Mouse (Mus musculus) left cerebral cortex, adult 18-20 months (tissue): ENCODE data around the gene Pih1d1. TPM values are rescaled to one million over a fixed set of nuclear protein-coding genes. Genes with fewer than 3 reads are reported as not detected.
A peak's percentile ranks its signal among the peaks of the same experiment; 100 is the strongest.

Source experiments
- DNase-seq, 2 experiments: peaks; one replicate each; pipeline ENCODE4 v3.0.0; 2021 to 2022; ENCODE audit warnings: low spot score in 2 of 2, mixed read lengths in 1 of 2
- microRNA-seq, 2 experiments: library from miRNA; unstranded; fragments of <30 nt; microRNA quantifications; one replicate each; pipeline ENCODE4 v1.2.0; 2021
- total RNA-seq, 2 experiments: library from RNA; stranded (reverse); gene quantifications; 2 replicates each; pipeline ENCODE4 v1.2.3; 2021

Pih1d1 gene
- total RNA-seq, 2 experiments from 2014 or later = 46.7 to 51.7 TPM

GRCm38 (mm10) chr7:45191803-45192363, 37.8 kb downstream of the Pih1d1 start:
- no peak for DNase-seq

DNA sequence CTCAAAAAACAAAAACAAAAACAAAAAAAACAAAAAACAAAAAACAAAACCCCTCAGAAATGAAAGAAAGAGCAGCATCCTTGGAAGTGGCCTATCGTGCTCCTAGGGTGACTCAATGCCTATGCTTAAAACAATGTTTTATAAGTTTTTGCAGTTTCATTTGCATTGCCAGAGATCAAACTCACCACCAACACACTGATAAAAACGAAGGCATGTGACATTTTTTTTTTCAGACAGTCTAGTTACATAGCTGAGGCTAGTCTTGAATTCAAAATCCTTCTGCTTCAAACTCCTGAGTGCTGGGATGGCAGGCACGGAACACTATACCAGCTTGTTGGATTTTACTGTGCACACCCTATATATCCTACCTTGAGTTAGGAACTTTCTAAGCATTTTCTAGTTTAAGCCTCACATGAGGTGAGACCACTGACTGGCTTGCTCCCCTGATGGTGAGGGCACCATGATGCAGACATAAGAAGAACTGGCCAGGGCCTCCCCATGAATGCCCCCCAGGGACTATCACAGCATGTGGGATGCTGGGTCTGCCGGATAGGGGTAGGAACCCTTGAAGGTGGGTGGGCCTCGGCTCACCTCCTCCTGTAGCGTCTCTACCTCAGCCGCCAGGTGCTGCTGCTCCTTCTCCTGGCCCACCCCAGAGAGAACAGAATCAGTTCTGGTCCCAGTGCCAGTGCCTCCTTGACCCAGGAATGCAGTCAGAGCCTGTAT, 38.6 kb downstream of the Pih1d1 start:
- no peak for DNase-seq

DNA sequence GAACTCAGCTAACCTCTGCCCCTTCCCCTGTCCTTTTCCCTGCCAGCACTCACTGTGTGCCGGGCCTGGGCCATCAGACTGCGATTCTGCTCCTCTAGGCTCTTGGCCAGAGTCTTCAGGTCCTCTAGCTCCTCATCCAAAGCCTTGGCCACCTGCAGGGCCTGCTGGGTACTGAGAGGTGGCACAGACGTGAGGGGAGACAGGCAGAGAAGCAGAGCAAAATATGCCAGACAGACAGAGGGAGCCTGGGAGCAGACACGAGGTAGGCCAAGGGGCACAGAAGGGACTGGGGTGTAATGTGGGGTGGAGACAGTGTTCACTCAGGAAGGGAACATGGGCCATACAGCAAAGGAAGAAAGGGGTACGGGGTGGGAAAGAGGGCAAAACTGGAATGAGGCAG, 39.3 kb downstream of the Pih1d1 start:
- no peak for DNase-seq

DNA sequence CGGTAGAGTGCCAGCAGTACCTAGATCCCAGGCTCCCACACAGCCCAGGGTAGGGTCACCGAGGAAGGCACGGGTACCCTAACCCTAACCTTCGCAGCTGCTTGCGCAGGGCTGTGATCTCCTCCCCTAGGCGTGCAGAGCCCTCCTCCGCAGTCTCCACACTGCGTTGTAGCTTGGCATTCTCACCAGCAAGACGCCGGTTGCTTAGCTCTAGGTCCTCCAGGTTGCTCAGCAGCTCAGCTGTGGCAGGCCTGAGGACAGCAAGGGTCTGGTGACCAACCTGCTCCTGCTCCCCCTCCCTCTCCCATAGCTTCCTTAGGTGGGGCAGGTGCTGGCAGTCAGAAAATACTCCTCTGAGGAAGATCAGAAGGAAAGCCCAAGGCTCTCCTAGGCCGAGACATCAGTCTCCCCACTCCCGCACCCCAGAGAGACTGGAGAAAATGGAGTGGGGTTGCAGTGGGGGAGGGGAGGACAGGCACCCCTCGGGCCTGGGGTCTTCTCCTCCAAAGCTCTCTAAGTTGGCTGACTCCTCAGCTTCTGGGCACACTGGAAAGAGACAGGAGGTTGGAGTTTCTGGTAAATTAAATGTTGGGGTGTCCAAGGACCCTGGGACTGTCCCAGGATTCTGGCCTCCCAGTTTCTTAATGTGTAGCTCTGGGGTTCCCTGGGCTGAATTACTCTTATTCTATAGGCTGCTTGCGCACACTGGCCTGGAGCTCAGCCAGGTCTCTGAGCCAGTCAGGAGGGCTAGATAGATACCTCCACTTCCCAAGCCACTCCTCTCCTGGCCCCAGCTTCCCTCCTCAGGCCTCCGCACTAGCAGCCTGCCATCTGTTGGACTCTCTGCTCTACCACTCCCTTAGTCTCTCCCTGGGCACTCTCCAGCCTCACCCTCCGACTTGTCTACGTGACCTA, 40.0 kb downstream of the Pih1d1 start:
- DNase-seq = no peak

DNA sequence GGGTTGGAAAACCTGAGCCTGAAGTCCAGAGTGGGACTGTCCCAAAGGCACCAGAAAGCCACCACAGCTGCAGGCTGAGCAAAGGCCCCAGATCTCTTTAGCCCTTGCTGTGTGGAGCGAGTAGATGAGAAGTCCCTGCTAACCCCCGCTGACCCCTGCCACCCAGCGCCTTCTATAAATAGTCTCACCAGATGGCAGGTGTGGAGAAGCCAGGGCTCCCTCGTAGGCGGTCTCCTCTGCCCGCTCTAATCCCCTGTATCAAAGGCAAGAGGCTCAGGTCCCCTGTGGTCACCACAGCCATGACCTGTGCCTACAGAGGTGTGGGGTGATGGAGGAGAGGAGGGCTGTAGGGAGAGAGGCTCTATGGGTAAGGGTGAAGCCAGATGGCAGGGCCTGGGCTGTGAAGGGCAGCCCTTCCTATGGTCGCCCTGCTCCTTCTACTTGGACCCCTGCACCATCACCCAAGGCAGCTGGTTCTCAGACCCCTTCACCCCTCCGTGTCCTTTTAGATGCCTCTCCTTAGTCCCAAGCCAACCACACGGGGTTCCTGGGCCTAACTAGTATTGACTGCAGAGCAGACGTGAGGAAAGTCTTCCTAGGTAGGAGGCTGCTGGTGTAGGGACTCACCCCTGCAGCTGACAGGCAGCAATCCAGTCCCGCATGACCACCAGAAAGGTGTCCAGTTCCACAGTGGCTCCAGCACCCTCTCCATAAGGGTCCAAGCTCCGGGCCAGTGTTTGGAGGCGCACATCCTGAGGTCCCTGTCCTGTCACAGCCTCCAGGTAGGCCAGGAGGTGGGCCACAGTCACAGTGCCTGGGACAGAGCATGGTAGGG, 41.5 kb downstream of the Pih1d1 start:
- DNase-seq = no peak

DNA sequence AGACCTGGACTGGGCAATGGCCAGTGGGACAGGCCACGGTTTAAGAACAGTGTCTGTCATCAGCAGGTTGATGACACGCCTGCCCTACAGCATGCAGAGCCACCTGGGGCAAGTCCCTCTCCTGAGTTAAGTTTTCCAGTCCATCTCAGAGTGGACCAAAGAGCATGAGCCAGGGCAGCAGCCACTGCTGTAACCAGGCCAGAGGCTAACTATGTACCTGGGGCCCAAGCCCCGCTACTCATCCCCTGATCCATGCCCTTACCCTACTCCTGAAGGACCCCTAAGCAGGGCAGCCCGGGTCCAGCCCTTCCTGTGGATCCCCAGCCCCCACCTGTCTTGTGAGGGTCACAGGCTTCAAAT, 42.1 kb downstream of the Pih1d1 start:
- DNase-seq = no peak

GRCm38 (mm10) chr7:45196994-45197393, 42.9 kb downstream of the Pih1d1 start:
- no peak for DNase-seq

GRCm38 (mm10) chr7:45198435-45198834, 44.3 kb downstream of the Pih1d1 start:
- peak; percentile 71 to 75 for DNase-seq

DNA sequence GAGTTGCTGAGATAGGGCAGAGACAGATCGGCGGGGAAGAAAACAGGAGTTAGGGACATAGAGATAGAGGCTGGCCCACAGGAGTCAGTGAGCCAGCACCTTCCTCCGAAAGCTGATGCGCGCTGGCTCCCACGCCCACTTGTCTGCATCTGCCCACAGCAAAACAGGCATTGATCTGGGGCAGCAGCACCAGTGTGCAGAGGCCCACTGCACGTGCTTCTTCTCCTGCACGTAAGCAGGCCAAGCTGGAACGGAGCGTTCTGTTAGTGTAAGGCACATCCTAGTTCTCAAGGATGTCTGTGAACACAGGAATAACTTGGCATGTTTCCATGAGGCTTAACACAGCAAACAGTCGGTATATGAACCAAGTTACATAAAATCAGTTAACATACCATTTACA, 44.9 kb downstream of the Pih1d1 start:
- DNase-seq = peak in 1 of 2 experiments; percentile 67

DNA sequence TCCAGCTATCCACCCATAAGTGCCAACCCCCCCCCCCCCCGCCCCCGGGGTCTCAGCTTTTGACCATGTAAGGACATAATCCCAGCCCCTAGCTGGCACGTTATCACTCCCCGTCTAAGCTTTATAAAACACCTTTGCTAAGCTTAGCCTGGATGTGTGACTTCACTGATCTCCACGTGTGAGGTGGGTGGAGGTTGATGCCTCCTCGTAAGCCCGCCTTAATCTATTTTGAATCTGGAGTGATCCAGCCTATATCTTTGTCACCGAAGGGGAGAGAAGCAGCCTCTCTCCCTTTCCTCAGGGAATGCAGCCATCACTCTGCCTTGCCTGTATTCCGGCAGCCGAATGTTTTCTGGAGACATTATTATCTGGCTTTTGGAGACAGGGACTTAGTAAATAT, 48.6 kb downstream of the Pih1d1 start:
- DNase-seq = no peak

DNA sequence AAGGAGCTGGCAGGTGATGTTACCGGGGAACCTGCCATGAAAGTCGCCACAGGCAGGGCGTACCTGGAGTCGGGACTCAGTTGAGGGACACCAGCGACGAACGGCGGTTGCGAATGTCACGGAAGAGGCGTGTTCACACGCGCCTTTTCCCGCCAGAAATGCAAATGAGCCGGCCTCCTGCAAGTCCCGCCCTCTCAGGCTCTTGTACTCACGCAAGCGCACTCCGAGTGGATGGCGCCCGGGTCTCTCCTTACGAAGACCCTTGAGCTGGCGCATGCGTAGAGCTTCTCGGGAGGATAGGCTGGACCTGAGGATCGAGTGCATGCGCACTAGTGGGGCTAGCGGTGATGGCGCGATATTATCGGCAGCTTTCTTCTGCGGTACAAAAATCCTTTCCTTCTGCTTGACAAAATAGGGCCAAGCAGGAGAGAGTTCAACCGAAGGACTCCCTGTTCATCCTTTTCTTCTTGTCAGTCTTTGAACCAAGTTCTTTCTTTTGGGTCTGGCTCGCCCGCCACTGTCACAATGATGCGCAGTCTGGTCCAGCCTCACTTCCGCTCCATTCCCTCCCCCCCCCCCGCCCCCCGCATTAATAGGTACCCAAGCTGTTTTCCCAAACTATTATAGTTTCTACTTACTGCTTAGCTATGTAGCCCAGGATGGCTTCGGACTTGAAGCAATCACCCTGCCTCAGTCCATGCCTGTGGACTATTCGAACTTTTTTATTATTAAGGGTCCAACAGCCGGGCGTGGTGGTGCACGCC, 50.5 kb downstream of the Pih1d1 start, which contains the start of gene Ccdc155:
Gene Ccdc155 (minus strand): TSS at position 513 of the 764 bp plus-strand sequence.
- peak; percentile 87 to 91 for DNase-seq

DNA sequence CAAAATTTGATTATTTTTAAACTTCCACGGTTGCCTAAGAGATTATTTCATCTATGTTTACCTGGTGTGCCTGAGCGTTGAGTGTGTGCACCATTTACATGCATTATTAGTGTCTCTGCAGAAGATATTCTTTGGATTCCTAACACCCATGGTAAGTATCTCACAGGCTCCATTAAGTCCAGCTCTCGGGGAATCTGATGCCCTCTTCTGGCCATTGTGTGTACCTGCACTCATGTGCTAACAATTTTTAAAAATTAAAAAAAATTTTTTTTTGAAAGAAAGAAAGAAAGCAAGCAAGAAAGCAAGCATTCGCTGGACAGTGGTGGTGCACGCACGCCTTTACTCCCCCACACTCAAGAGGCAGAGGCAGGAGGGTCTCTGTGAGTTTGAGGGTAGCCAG, 54.2 kb downstream of the Pih1d1 start:
- no peak for DNase-seq

Small RNA genes lying within 50 kb of the gene (microRNA-seq; reads per million reads assigned to microRNA genes)
- gene Mir150 = 1,405 to 1,951 reads per million in 2 experiments
- 5.5 to 9.9 reads per million in 2 experiments for gene Mir5121
- gene Mir7055 = 0.75 to 2.3 reads per million in 2 experiments

Other genes starting within 250 kb of the Pih1d1 start
- gene Ap2a1, start 224.8 kb upstream of the Pih1d1 start, total RNA-seq = 100 to 1,000 TPM; 328 to 355 TPM
- 1 to 10 TPM; 1.7 to 3.0 TPM for gene Tsks, start 211.1 kb upstream of the Pih1d1 start, total RNA-seq
- gene Cpt1c, start 179.5 kb upstream of the Pih1d1 start, total RNA-seq = 10 to 100 TPM; 98.3 to 98.4 TPM
- 100 to 1,000 TPM; 174 to 178 TPM for gene Prmt1, start 167.7 kb upstream of the Pih1d1 start, total RNA-seq
- 10 to 100 TPM; 35.2 to 41.9 TPM for gene Irf3, start 156.7 kb upstream of the Pih1d1 start, total RNA-seq
- gene Bcl2l12, start 155.6 kb upstream of the Pih1d1 start, total RNA-seq = 1 to 10 TPM; 2.8 to 3.8 TPM
- 100 to 1,000 TPM; 159 to 163 TPM for gene Scaf1, start 137.9 kb upstream of the Pih1d1 start, total RNA-seq
- gene Rras, start 136.3 kb upstream of the Pih1d1 start, total RNA-seq = 10 to 100 TPM; 10.0 to 14.5 TPM
- 10 to 100 TPM; 63.3 to 67.5 TPM for gene Prr12, start 101.4 kb upstream of the Pih1d1 start, total RNA-seq
- gene Nosip, start 91.9 kb upstream of the Pih1d1 start, total RNA-seq = 10 to 100 TPM; 51.9 to 59.7 TPM
- gene Prrg2, start 91.6 kb upstream of the Pih1d1 start, total RNA-seq = 1 to 10 TPM; 6.2 to 9.2 TPM
- gene Rcn3, start 62.1 kb upstream of the Pih1d1 start, total RNA-seq = 1 to 10 TPM; 5.9 to 6.0 TPM
- 10 to 100 TPM; 19.6 to 20.1 TPM for gene Fcgrt, start 50.5 kb upstream of the Pih1d1 start, total RNA-seq
- 100 to 1,000 TPM; 474 to 479 TPM for gene Rps11, start 29.9 kb upstream of the Pih1d1 start, total RNA-seq
- 100 to 1,000 TPM; 712 to 811 TPM for gene Rpl13a, start 25.5 kb upstream of the Pih1d1 start, total RNA-seq
- not detected for gene Gm45713, start 18.1 kb upstream of the Pih1d1 start, total RNA-seq
- gene Flt3l, start 17.9 kb upstream of the Pih1d1 start, total RNA-seq = 1 to 10 TPM; 8.4 to 9.7 TPM
- 10 to 100 TPM; 12.7 to 15.1 TPM for gene Aldh16a1, start 281 bp downstream of the Pih1d1 start, total RNA-seq
- 1,000 to 10,000 TPM; 1,307 TPM for gene Slc17a7, start 9.6 kb downstream of the Pih1d1 start, total RNA-seq
- under 1 TPM; 0.26 to 0.40 TPM for gene Gfy, start 25.3 kb downstream of the Pih1d1 start, total RNA-seq
- gene Pth2, start 26.7 kb downstream of the Pih1d1 start, total RNA-seq = not detected
- gene Ccdc155, start 50.6 kb downstream of the Pih1d1 start, total RNA-seq = 1 to 10 TPM; 4.9 to 9.7 TPM
- 10 to 100 TPM; 33.6 to 38.3 TPM for gene Dkkl1, start 57.8 kb downstream of the Pih1d1 start, total RNA-seq
- gene Tead2, start 61.5 kb downstream of the Pih1d1 start, total RNA-seq = 1 to 10 TPM; 2.1 to 4.3 TPM
- 1 to 10 TPM; 4.8 to 5.3 TPM for gene Cd37, start 84.8 kb downstream of the Pih1d1 start, total RNA-seq
- 1 to 10 TPM; 1.7 to 1.9 TPM for gene Slc6a16, start 86.8 kb downstream of the Pih1d1 start, total RNA-seq
- gene Slc6a21, start 123.2 kb downstream of the Pih1d1 start, total RNA-seq = not detected
- 10 to 100 TPM; 19.0 to 26.5 TPM for gene Trpm4, start 179.5 kb downstream of the Pih1d1 start, total RNA-seq
- gene Hrc, start 181.0 kb downstream of the Pih1d1 start, total RNA-seq = under 1 TPM; 0.19 to 0.30 TPM
- gene Ppfia3, start 212.7 kb downstream of the Pih1d1 start, total RNA-seq = 100 to 1,000 TPM; 154 to 170 TPM
- 100 to 1,000 TPM; 133 to 165 TPM for gene Lin7b, start 216.3 kb downstream of the Pih1d1 start, total RNA-seq
- 100 to 1,000 TPM; 372 to 395 TPM for gene Snrnp70, start 241.4 kb downstream of the Pih1d1 start, total RNA-seq